Mouse (Mus musculus): Measurements from ENCODE around the gene Cdc42bpa. TPM values are rescaled to one million over a fixed set of nuclear protein-coding genes. Genes with fewer than 3 reads are reported as not detected.

The Cdc42bpa gene
- total RNA-seq, 1 experiment from 2014 or later = 1.7 TPM

- ATAC-seq (ENCODE audit: extremely low read depth, insufficient number of reproducible peaks, low FRiP score, poor library complexity, severe bottlenecking) = no peak
Observed at GRCm38 (mm10) chr1:179957431-179957830, 2.8 kb upstream of the Cdc42bpa start.

GRCm38 (mm10) chr1:179958871-179959720, 1.2 kb upstream of the Cdc42bpa start:
- no peak for ATAC-seq (ENCODE audit: extremely low read depth, insufficient number of reproducible peaks, low FRiP score, poor library complexity, severe bottlenecking)

- ATAC-seq (ENCODE audit: extremely low read depth, insufficient number of reproducible peaks, low FRiP score, poor library complexity, severe bottlenecking) = no peak
Observed at GRCm38 (mm10) chr1:179960543-179960876, 238 bp downstream of the Cdc42bpa start.

GRCm38 (mm10) chr1:179960882-179961698, 818 bp downstream of the Cdc42bpa start:
- ATAC-seq (ENCODE audit: extremely low read depth, insufficient number of reproducible peaks, low FRiP score, poor library complexity, severe bottlenecking) = no peak

- no peak for ATAC-seq (ENCODE audit: extremely low read depth, insufficient number of reproducible peaks, low FRiP score, poor library complexity, severe bottlenecking)
Observed at GRCm38 (mm10) chr1:179961777-179962176, 1.5 kb downstream of the Cdc42bpa start.

GRCm38 (mm10) chr1:179969776-179970428, 9.6 kb downstream of the Cdc42bpa start:
- ATAC-seq (ENCODE audit: extremely low read depth, insufficient number of reproducible peaks, low FRiP score, poor library complexity, severe bottlenecking) = no peak

- ATAC-seq (ENCODE audit: extremely low read depth, insufficient number of reproducible peaks, low FRiP score, poor library complexity, severe bottlenecking) = no peak
Observed at GRCm38 (mm10) chr1:179975021-179975420, 14.7 kb downstream of the Cdc42bpa start.

GRCm38 (mm10) chr1:179975645-179976275, 15.5 kb downstream of the Cdc42bpa start:
- ATAC-seq (ENCODE audit: extremely low read depth, insufficient number of reproducible peaks, low FRiP score, poor library complexity, severe bottlenecking) = no peak

GRCm38 (mm10) chr1:179977437-179977836, 17.2 kb downstream of the Cdc42bpa start:
- no peak for ATAC-seq (ENCODE audit: extremely low read depth, insufficient number of reproducible peaks, low FRiP score, poor library complexity, severe bottlenecking)

GRCm38 (mm10) chr1:179978742-179979141, 18.5 kb downstream of the Cdc42bpa start:
- no peak for ATAC-seq (ENCODE audit: extremely low read depth, insufficient number of reproducible peaks, low FRiP score, poor library complexity, severe bottlenecking)

GRCm38 (mm10) chr1:179981680-179982079, 21.4 kb downstream of the Cdc42bpa start:
- ATAC-seq (ENCODE audit: extremely low read depth, insufficient number of reproducible peaks, low FRiP score, poor library complexity, severe bottlenecking) = no peak

- no peak for ATAC-seq (ENCODE audit: extremely low read depth, insufficient number of reproducible peaks, low FRiP score, poor library complexity, severe bottlenecking)
Observed at GRCm38 (mm10) chr1:179982183-179982582, 21.9 kb downstream of the Cdc42bpa start.

- no peak for ATAC-seq (ENCODE audit: extremely low read depth, insufficient number of reproducible peaks, low FRiP score, poor library complexity, severe bottlenecking)
Observed at GRCm38 (mm10) chr1:179982933-179983332, 22.7 kb downstream of the Cdc42bpa start.

GRCm38 (mm10) chr1:179984171-179984570, 23.9 kb downstream of the Cdc42bpa start:
- ATAC-seq (ENCODE audit: extremely low read depth, insufficient number of reproducible peaks, low FRiP score, poor library complexity, severe bottlenecking) = no peak

GRCm38 (mm10) chr1:179991660-179992235, 31.5 kb downstream of the Cdc42bpa start:
- no peak for ATAC-seq (ENCODE audit: extremely low read depth, insufficient number of reproducible peaks, low FRiP score, poor library complexity, severe bottlenecking)

GRCm38 (mm10) chr1:179992255-179992654, 32.0 kb downstream of the Cdc42bpa start:
- no peak for ATAC-seq (ENCODE audit: extremely low read depth, insufficient number of reproducible peaks, low FRiP score, poor library complexity, severe bottlenecking)

- ATAC-seq (ENCODE audit: extremely low read depth, insufficient number of reproducible peaks, low FRiP score, poor library complexity, severe bottlenecking) = no peak
Observed at GRCm38 (mm10) chr1:180008057-180008456, 47.8 kb downstream of the Cdc42bpa start.

GRCm38 (mm10) chr1:180013479-180013878, 53.2 kb downstream of the Cdc42bpa start:
- ATAC-seq (ENCODE audit: extremely low read depth, insufficient number of reproducible peaks, low FRiP score, poor library complexity, severe bottlenecking) = no peak

GRCm38 (mm10) chr1:180018218-180018617, 57.9 kb downstream of the Cdc42bpa start:
- no peak for ATAC-seq (ENCODE audit: extremely low read depth, insufficient number of reproducible peaks, low FRiP score, poor library complexity, severe bottlenecking)

Data from neutrophil, adult 5-6 weeks (primary cell).